In genomic region chr4:141429847-141430246, GRCm38 (mm10) we compare ENCODE assay signal across 10 mouse cellular contexts. TPM values are rescaled to one million over a fixed set of nuclear protein-coding genes. Genes with fewer than 3 reads are reported as not detected.
A peak's percentile ranks its signal among the peaks of the same experiment; 100 is the strongest.
DNase-seq lines count a peak whose midpoint lies in the region; ATAC-seq and TF ChIP-seq lines count a peak whose summit lies in the region.
"Had no signal": no experiment of that assay in that cellular context is flagged by ENCODE, and none has a peak within 500 bp of the region (broad histone marks: within the 10 kb centered on the region; RNA-seq: fewer than 3 reads in every experiment).

No protein-coding gene starts in this region.

- no peak overlapping the region for H3K4me2 ChIP-seq in heart, embryonic 16.5 days (ENCODE audit: low read depth, low read length)
- H3K4me2 ChIP-seq in neural tube, embryonic 11.5 days (ENCODE audit: low read depth), result no peak overlapping the region
- no peak overlapping the region for H3K4me2 ChIP-seq in intestine, embryonic 15.5 days (replicated peaks)

- H3K27ac ChIP-seq in heart, embryonic 16.5 days (ENCODE audit: low read length), result 0 out of 2 replicates have a peak overlapping the region, but pooled peaks have one; percentile 4
- no peak overlapping the region for H3K27ac ChIP-seq in neural tube, embryonic 11.5 days (ENCODE audit: low read depth, low read length)
- no peak overlapping the region for H3K27ac ChIP-seq in embryonic facial prominence, embryonic 10.5 days (replicated peaks)
- H3K27ac ChIP-seq in small intestine, adult 2 months (ENCODE audit: insufficient read depth, low read depth, low read length), result no peak overlapping the region
- H3K27ac ChIP-seq in intestine, embryonic 15.5 days, result no peak overlapping the region

- WGBS in heart, embryonic 16.5 days, result 47% methylated on average over 9 of the region's 9 CpGs
- WGBS in neural tube, embryonic 11.5 days, result 52% methylated on average over 9 of the region's 9 CpGs
- 49% methylated on average over 9 of the region's 9 CpGs for WGBS in embryonic facial prominence, embryonic 10.5 days
- WGBS in small intestine, adult 2 months, result 45% methylated on average over 9 of the region's 9 CpGs
- 53% methylated on average over 9 of the region's 9 CpGs for WGBS in intestine, embryonic 15.5 days

- H3K9me3 ChIP-seq in heart, embryonic 16.5 days (replicated peaks; ENCODE audit: control insufficient read depth, low read length), result no peaks in the 10 kb centered on the region
- H3K9me3 ChIP-seq in neural tube, embryonic 11.5 days (ENCODE audit: control insufficient read depth, low read length), result no peaks in the 10 kb centered on the region
- no peaks in the 10 kb centered on the region for H3K9me3 ChIP-seq in embryonic facial prominence, embryonic 10.5 days
- H3K9me3 ChIP-seq in intestine, embryonic 15.5 days, result no peaks in the 10 kb centered on the region

- H3K9ac ChIP-seq in heart, embryonic 16.5 days (ENCODE audit: low read length), result no peak overlapping the region
- H3K9ac ChIP-seq in neural tube, embryonic 11.5 days (ENCODE audit: low read length), result no peak overlapping the region
- H3K9ac ChIP-seq in intestine, embryonic 15.5 days, result no peak overlapping the region

- TF ChIP-seq POLR2A in small intestine, adult 2 months (IDR thresholded peaks at IDR 0.05; ENCODE audit: low read depth, low read length), result no peak; the same call in 1 of the 2 replicates

- H3K4me3 ChIP-seq in heart, embryonic 16.5 days (ENCODE audit: low read length), result no peak overlapping the region
- no peak overlapping the region for H3K4me3 ChIP-seq in neural tube, embryonic 11.5 days (ENCODE audit: low read depth, low read length)
- H3K4me3 ChIP-seq in embryonic facial prominence, embryonic 10.5 days, result no peak overlapping the region
- H3K4me3 ChIP-seq in small intestine, adult 2 months (ENCODE audit: low read depth, low read length), result no peak overlapping the region
- H3K4me3 ChIP-seq in intestine, embryonic 15.5 days (replicated peaks), result no peak overlapping the region

- ATAC-seq in heart, embryonic 16.5 days (replicated peaks; ENCODE audit: extremely low read depth, insufficient read depth, low FRiP score), result no peak
- ATAC-seq in neural tube, embryonic 11.5 days (ENCODE audit: insufficient read depth, low FRiP score, low TSS enrichment), result no peak
- ATAC-seq in intestine, embryonic 15.5 days, result no peak

- no peaks in the 10 kb centered on the region for H3K27me3 ChIP-seq in heart, embryonic 16.5 days (ENCODE audit: control insufficient read depth, insufficient read depth, low read length)
- 0 out of 2 replicates have a peak, but pooled peaks cover 8% of the 10 kb centered on the region for H3K27me3 ChIP-seq in neural tube, embryonic 11.5 days (ENCODE audit: control insufficient read depth, insufficient read depth, low read length)
- peaks cover 35% of the 10 kb centered on the region for H3K27me3 ChIP-seq in embryonic facial prominence, embryonic 10.5 days (replicated peaks; ENCODE audit: low read depth, poor library complexity, severe bottlenecking)
- peaks cover 6% of the 10 kb centered on the region; the same call in 1 of the 2 replicates for H3K27me3 ChIP-seq in small intestine, adult 2 months (ENCODE audit: control insufficient read depth, insufficient read depth, low read length)
- H3K27me3 ChIP-seq in intestine, embryonic 15.5 days (replicated peaks), result no peaks in the 10 kb centered on the region

- no peaks in the 10 kb centered on the region for H3K36me3 ChIP-seq in heart, embryonic 16.5 days (ENCODE audit: control insufficient read depth, insufficient read depth)
- no peaks in the 10 kb centered on the region for H3K36me3 ChIP-seq in neural tube, embryonic 11.5 days (ENCODE audit: control insufficient read depth, insufficient read depth, low read length)
- no peaks in the 10 kb centered on the region for H3K36me3 ChIP-seq in embryonic facial prominence, embryonic 10.5 days (replicated peaks)
- no peaks in the 10 kb centered on the region for H3K36me3 ChIP-seq in small intestine, adult 2 months (ENCODE audit: control insufficient read depth, insufficient read depth, low read length)
- H3K36me3 ChIP-seq in intestine, embryonic 15.5 days, result no peaks in the 10 kb centered on the region

- peak; percentile 64; the same call in 1 of the 2 replicates for TF ChIP-seq CTCF in small intestine, adult 2 months (IDR thresholded peaks at IDR 0.05; ENCODE audit: extremely low read depth, insufficient read length, insufficient replicate concordance, low read depth, low read length)

- no peak for DNase-seq in heart, adult 11 months
- DNase-seq in neural tube, embryonic 11.5 days (ENCODE audit: low spot score), result peak; percentile 25
- DNase-seq in neural tube, embryonic 10.5 days (ENCODE audit: extremely low spot score, low spot score), result no peak
- peak; percentile 38 for DNase-seq in embryonic facial prominence, embryonic 10.5 days (ENCODE audit: low spot score)
- DNase-seq in spleen, postnatal 10 days (ENCODE audit: low spot score in 2 of 2), result no peak
- DNase-seq: right cerebral cortex, postnatal 14 days had no signal

- peaks cover 17% of the 10 kb centered on the region for H3K4me1 ChIP-seq in heart, embryonic 16.5 days (ENCODE audit: control insufficient read depth, insufficient read depth, low read length)
- H3K4me1 ChIP-seq in neural tube, embryonic 11.5 days (ENCODE audit: control insufficient read depth, insufficient read depth, low read length), result 0 out of 2 replicates have a peak, but pooled peaks cover 3% of the 10 kb centered on the region
- peaks cover 20% of the 10 kb centered on the region for H3K4me1 ChIP-seq in embryonic facial prominence, embryonic 10.5 days
- peaks cover 2% of the 10 kb centered on the region; the same call in 1 of the 2 replicates for H3K4me1 ChIP-seq in small intestine, adult 2 months (ENCODE audit: control insufficient read depth, insufficient read depth, insufficient read length, low read length)
- H3K4me1 ChIP-seq in intestine, embryonic 15.5 days (replicated peaks), result peaks cover 20% of the 10 kb centered on the region; the same call in 1 of the 2 replicates

RNA-seq across cellular contexts. Expression of gene Srarp, which starts 6.1 kb away (rescaled TPM):
- polyA plus RNA-seq in heart, embryonic 16.5 days (2015; fragmentation: Nextera tagmentation; extraction: Ambion mirVana), result not detected in 2 replicates
- polyA plus RNA-seq in neural tube, embryonic 11.5 days (2014; fragmentation: Nextera tagmentation; extraction: Ambion mirVana), result not detected in 2 replicates
- polyA plus RNA-seq in embryonic facial prominence, embryonic 10.5 days (2016; fragmentation: Nextera tagmentation; extraction: Ambion mirVana), result not detected in 2 replicates
- polyA plus RNA-seq in small intestine, adult 2 months (2012; rRNA removed), result not detected in 2 replicates
- polyA plus RNA-seq in intestine, embryonic 15.5 days (2015; fragmentation: Nextera tagmentation; extraction: Ambion mirVana), result not detected in 2 replicates
- polyA plus RNA-seq: liver, embryonic 16.5 days had no signal

RNA-seq across cellular contexts. Expression of gene Hspb7, which starts 9.3 kb away (rescaled TPM):
- polyA plus RNA-seq in heart, embryonic 16.5 days (2015; fragmentation: Nextera tagmentation; extraction: Ambion mirVana), result 224 and 293 TPM in 2 replicates
- 0.11 TPM in 1 of 2 replicates, not detected in the other for polyA plus RNA-seq in neural tube, embryonic 11.5 days (2014; fragmentation: Nextera tagmentation; extraction: Ambion mirVana)
- polyA plus RNA-seq in embryonic facial prominence, embryonic 10.5 days (2016; fragmentation: Nextera tagmentation; extraction: Ambion mirVana), result 0.15 TPM in 1 of 2 replicates, not detected in the other
- polyA plus RNA-seq in small intestine, adult 2 months (2012; rRNA removed), result 4.7 and 5.8 TPM in 2 replicates
- 3.0 and 3.1 TPM in 2 replicates for polyA plus RNA-seq in intestine, embryonic 15.5 days (2015; fragmentation: Nextera tagmentation; extraction: Ambion mirVana)

RNA-seq across cellular contexts. Expression of gene Clcnkb, which starts 14.0 kb away (rescaled TPM):
- 0.34 and 0.49 TPM in 2 replicates for polyA plus RNA-seq in heart, embryonic 16.5 days (2015; fragmentation: Nextera tagmentation; extraction: Ambion mirVana)
- polyA plus RNA-seq in neural tube, embryonic 11.5 days (2014; fragmentation: Nextera tagmentation; extraction: Ambion mirVana), result not detected in 2 replicates
- polyA plus RNA-seq in embryonic facial prominence, embryonic 10.5 days (2016; fragmentation: Nextera tagmentation; extraction: Ambion mirVana), result 0.15 TPM in 1 of 2 replicates, not detected in the other
- not detected in 2 replicates for polyA plus RNA-seq in small intestine, adult 2 months (2012; rRNA removed)
- polyA plus RNA-seq in intestine, embryonic 15.5 days (2015; fragmentation: Nextera tagmentation; extraction: Ambion mirVana), result not detected in 2 replicates
- polyA plus RNA-seq: liver, embryonic 16.5 days had no signal

RNA-seq across cellular contexts. Expression of gene Zbtb17, which starts 14.6 kb away (rescaled TPM):
- polyA plus RNA-seq in heart, embryonic 16.5 days (2015; fragmentation: Nextera tagmentation; extraction: Ambion mirVana), result 22.2 and 26.1 TPM in 2 replicates
- polyA plus RNA-seq in neural tube, embryonic 11.5 days (2014; fragmentation: Nextera tagmentation; extraction: Ambion mirVana), result 46.5 and 48.0 TPM in 2 replicates
- polyA plus RNA-seq in embryonic facial prominence, embryonic 10.5 days (2016; fragmentation: Nextera tagmentation; extraction: Ambion mirVana), result 59.6 and 62.3 TPM in 2 replicates
- 26.3 and 47.0 TPM in 2 replicates for polyA plus RNA-seq in small intestine, adult 2 months (2012; rRNA removed)
- polyA plus RNA-seq in intestine, embryonic 15.5 days (2015; fragmentation: Nextera tagmentation; extraction: Ambion mirVana), result 25.6 and 27.2 TPM in 2 replicates

RNA-seq across cellular contexts. Expression of gene Clcnka, which starts 31.3 kb away (rescaled TPM):
- polyA plus RNA-seq in heart, embryonic 16.5 days (2015; fragmentation: Nextera tagmentation; extraction: Ambion mirVana), result 0.11 TPM in 1 of 2 replicates, not detected in the other
- 0.09 TPM in 1 of 2 replicates, not detected in the other for polyA plus RNA-seq in neural tube, embryonic 11.5 days (2014; fragmentation: Nextera tagmentation; extraction: Ambion mirVana)
- polyA plus RNA-seq in embryonic facial prominence, embryonic 10.5 days (2016; fragmentation: Nextera tagmentation; extraction: Ambion mirVana), result 0.21 and 0.37 TPM in 2 replicates
- 0.04 TPM in 1 of 2 replicates, not detected in the other for polyA plus RNA-seq in small intestine, adult 2 months (2012; rRNA removed)
- polyA plus RNA-seq in intestine, embryonic 15.5 days (2015; fragmentation: Nextera tagmentation; extraction: Ambion mirVana), result 0.06 and 0.08 TPM in 2 replicates

Comparison
In these comparisons a context has a peak if more than half of its experiments do, and no peak if none do; other contexts are left out.
1. DNase-seq: peak in neural tube, embryonic 11.5 days (single experiment) and embryonic facial prominence, embryonic 10.5 days (single experiment); none in heart, adult 11 months (single experiment), neural tube, embryonic 10.5 days (single experiment) and spleen, postnatal 10 days (0 of 2).
2. RNA of gene Hspb7, which starts 9.3 kb away (polyA plus RNA-seq): 224 to 293 TPM in heart, embryonic 16.5 days; 4.7 to 5.8 TPM in small intestine, adult 2 months, 3.0 to 3.1 TPM in intestine, embryonic 15.5 days, 0.15 TPM in embryonic facial prominence, embryonic 10.5 days and 0.11 TPM in neural tube, embryonic 11.5 days; every median in the first group is over 10 times any median in the second.